Mouse (Mus musculus): ENCODE data around the gene Coro6.

Coro6 gene

GRCm38 (mm10) chr11:77512891-77513810 is 50.9 kb downstream of the Coro6 start:
- WGBS = 2% methylated on average over 61 of the region's 84 CpGs

GRCm38 (mm10) chr11:77513811-77514170 is 51.6 kb downstream of the Coro6 start:
- WGBS = 32% methylated on average over 10 of the region's 10 CpGs

- 28% methylated on average over 19 of the region's 19 CpGs for WGBS
Measured at GRCm38 (mm10) chr11:77514281-77514831, 52.1 kb downstream of the Coro6 start.

GRCm38 (mm10) chr11:77514832-77515636 is 52.8 kb downstream of the Coro6 start, which contains the start of gene Abhd15:
Gene Abhd15, plus strand, starts transcription at chr11:77515121.
- WGBS = 1% methylated on average over 71 of the region's 72 CpGs

- WGBS = 27% methylated on average over 39 of the region's 39 CpGs
Measured at GRCm38 (mm10) chr11:77515637-77516552, 53.7 kb downstream of the Coro6 start, which contains the start of gene Trp53i13. Gene Trp53i13, minus strand, starts transcription at chr11:77515980.

- WGBS = 89% methylated on average over 5 of the region's 5 CpGs
Measured at GRCm38 (mm10) chr11:77516553-77517425, 54.6 kb downstream of the Coro6 start.

GRCm38 (mm10) chr11:77518051-77518798 is 56.0 kb downstream of the Coro6 start:
- WGBS = 85% methylated on average over 27 of the region's 27 CpGs

GRCm38 (mm10) chr11:77519043-77519442 is 56.8 kb downstream of the Coro6 start, which contains the start of gene Gm10392:
Gene Gm10392, minus strand, starts transcription at chr11:77519198.
- 53% methylated on average over 5 of the region's 5 CpGs for WGBS
